Mouse (Mus musculus) CH12.LX (cell line): ENCODE measurements around the gene Gm4707. TPM values are rescaled to one million over a fixed set of nuclear protein-coding genes. Genes with fewer than 3 reads are reported as not detected.

ENCODE experiments used
- DNase-seq: peaks from one replicate; pipeline ENCODE4 v3.0.0-alpha.2; 2013; ENCODE audit errors: extremely low read depth
- H3K27ac ChIP-seq: 2 replicates; pipeline ENCODE4 v1.5.1; 2012; ENCODE audit warnings: low read depth, mild to moderate bottlenecking, control low read depth, moderate library complexity; ENCODE audit not compliant: insufficient read depth
- H3K27me3 ChIP-seq: replicated peaks from 2 replicates; pipeline ENCODE3; 2012; ENCODE audit warnings: inconsistent platforms
- H3K36me3 ChIP-seq, 2 experiments: replicated peaks in 1 of 2; 2 replicates each; pipeline versions ENCODE3 to v1.6.1; 2012; ENCODE audit warnings: inconsistent platforms in 1 of 2, low read length in 1 of 2, mild to moderate bottlenecking in 1 of 2, mixed read lengths in 1 of 2, moderate library complexity in 1 of 2; ENCODE audit not compliant: control insufficient read depth in 1 of 2, insufficient read depth in 1 of 2
- H3K4me1 ChIP-seq, 2 experiments: 2 replicates each; pipeline ENCODE4 v1.6.1; 2012; ENCODE audit warnings: inconsistent platforms in 1 of 2, moderate library complexity in 1 of 2; ENCODE audit not compliant: insufficient read depth in 2 of 2, control insufficient read depth in 1 of 2
- H3K4me2 ChIP-seq: 2 replicates; pipeline ENCODE4 v1.6.1; 2012; ENCODE audit warnings: low read depth, mild to moderate bottlenecking, control low read depth; ENCODE audit not compliant: poor library complexity, insufficient read depth, severe bottlenecking
- H3K4me3 ChIP-seq, 3 experiments: fragments of 150-350 bp in 1 of 3; sonication (generic) in 1 of 3; replicated peaks in 1 of 3; 2 replicates each; pipeline versions ENCODE3 to v1.5.1; 2011 to 2012; ENCODE audit warnings: low read depth in 2 of 3, low read length in 2 of 3, mild to moderate bottlenecking in 2 of 3, moderate library complexity in 2 of 3, control low read depth in 1 of 3, improper control_type of control experiment in 1 of 3, inconsistent platforms in 1 of 3, mixed read lengths in 1 of 3; ENCODE audit not compliant: poor library complexity in 1 of 3
- H3K79me2 ChIP-seq: replicated peaks from 2 replicates; pipeline ENCODE4 v1.6.1; 2012; ENCODE audit warnings: mild to moderate bottlenecking, moderate library complexity; ENCODE audit not compliant: control insufficient read depth, poor library complexity, insufficient read depth, severe bottlenecking; ENCODE audit errors: extremely low read depth
- H3K9ac ChIP-seq: 2 replicates; pipeline ENCODE4 v1.6.1; 2012; ENCODE audit warnings: low read depth, mild to moderate bottlenecking, control low read depth, moderate library complexity; ENCODE audit not compliant: insufficient read depth
- H3K9me3 ChIP-seq: replicated peaks from 2 replicates; pipeline ENCODE3; 2012; ENCODE audit warnings: low read length, inconsistent platforms, mixed read lengths
- BHLHE40 ChIP-seq: IDR thresholded peaks from 2 replicates; pipeline ENCODE4 v1.6.1; 2011; ENCODE audit warnings: mild to moderate bottlenecking, low read depth, low read length, improper control_type of control experiment
- CHD1 ChIP-seq: IDR thresholded peaks from 2 replicates; pipeline ENCODE4 v1.6.1; 2012; ENCODE audit warnings: low read depth, low read length, improper control_type of control experiment, inconsistent platforms
- CHD2 ChIP-seq: IDR thresholded peaks from 2 replicates; pipeline ENCODE4 v1.6.1; 2011; ENCODE audit warnings: low read length, improper control_type of control experiment
- E2F4 ChIP-seq: IDR thresholded peaks from 2 replicates; pipeline ENCODE4 v1.6.1; 2011; ENCODE audit warnings: low read depth, low read length, improper control_type of control experiment; ENCODE audit not compliant: insufficient replicate concordance
- EP300 ChIP-seq: IDR thresholded peaks from 2 replicates; pipeline ENCODE4 v1.6.1; 2011; ENCODE audit warnings: low read length, improper control_type of control experiment
- GABPA ChIP-seq: IDR thresholded peaks from 2 replicates; pipeline ENCODE4 v1.6.1; 2012; ENCODE audit warnings: low read depth, low read length, improper control_type of control experiment, inconsistent platforms; ENCODE audit not compliant: insufficient replicate concordance
- HCFC1 ChIP-seq: IDR thresholded peaks from 2 replicates; pipeline ENCODE4 v1.6.1; 2012; ENCODE audit warnings: low read depth, mild to moderate bottlenecking, inconsistent platforms, low read length, improper control_type of control experiment
- JUN ChIP-seq: IDR thresholded peaks from 2 replicates; pipeline ENCODE4 v1.6.1; 2011; ENCODE audit warnings: low read depth, mild to moderate bottlenecking, low read length, improper control_type of control experiment, moderate library complexity; ENCODE audit not compliant: insufficient read depth
- JUND ChIP-seq: conservative IDR thresholded peaks from 2 replicates; pipeline ENCODE4 v1.6.1; 2011; ENCODE audit warnings: low read depth, low read length, improper control_type of control experiment
- KAT2A ChIP-seq: IDR thresholded peaks from 2 replicates; pipeline ENCODE4 v1.6.1; 2012; ENCODE audit warnings: low read length, improper control_type of control experiment, inconsistent platforms; ENCODE audit not compliant: insufficient replicate concordance
- MAFK ChIP-seq: IDR thresholded peaks from 2 replicates; pipeline ENCODE4 v1.6.1; 2011; ENCODE audit warnings: low read length, improper control_type of control experiment; ENCODE audit not compliant: insufficient replicate concordance
- MYC ChIP-seq: IDR thresholded peaks from 2 replicates; pipeline ENCODE4 v1.6.1; 2011; ENCODE audit warnings: low read depth, mild to moderate bottlenecking, improper control_type of control experiment, low read length
- POLR2A ChIP-seq: IDR thresholded peaks from 2 replicates; pipeline ENCODE4 v1.6.1; 2011; ENCODE audit warnings: low read depth, mild to moderate bottlenecking, improper control_type of control experiment, low read length
- POLR2AphosphoS2 ChIP-seq: IDR thresholded peaks from 2 replicates; pipeline ENCODE4 v1.6.1; 2011; ENCODE audit warnings: low read depth, low read length, improper control_type of control experiment
- RAD21 ChIP-seq: IDR thresholded peaks from 2 replicates; pipeline ENCODE4 v1.6.1; 2011; ENCODE audit warnings: low read depth, mild to moderate bottlenecking, low read length, improper control_type of control experiment, moderate library complexity
- SIN3A ChIP-seq: IDR thresholded peaks from 2 replicates; pipeline ENCODE4 v1.6.1; 2012; ENCODE audit warnings: low read length, improper control_type of control experiment, inconsistent platforms
- TBP ChIP-seq: conservative IDR thresholded peaks from 2 replicates; pipeline ENCODE4 v1.6.1; 2011; ENCODE audit warnings: low read depth, low read length, improper control_type of control experiment
- TCF12 ChIP-seq: IDR thresholded peaks from 2 replicates; pipeline ENCODE4 v1.6.1; 2014; ENCODE audit warnings: low read depth, mild to moderate bottlenecking, inconsistent platforms, low read length, improper control_type of control experiment
- UBTF ChIP-seq: IDR thresholded peaks from 2 replicates; pipeline ENCODE4 v1.6.1; 2012; ENCODE audit warnings: low read depth, mild to moderate bottlenecking, inconsistent platforms, low read length, improper control_type of control experiment, moderate library complexity
- USF1 ChIP-seq: IDR thresholded peaks from 2 replicates; pipeline ENCODE4 v1.6.1; 2014; ENCODE audit warnings: low read depth, mild to moderate bottlenecking, inconsistent platforms, low read length, improper control_type of control experiment
- USF2 ChIP-seq: conservative IDR thresholded peaks from 2 replicates; pipeline ENCODE4 v1.6.1; 2011; ENCODE audit warnings: low read depth, low read length, improper control_type of control experiment
- ZC3H11A ChIP-seq: IDR thresholded peaks from 2 replicates; pipeline ENCODE4 v1.6.1; 2012; ENCODE audit warnings: low read depth, mild to moderate bottlenecking, inconsistent platforms, low read length, improper control_type of control experiment
- ZKSCAN1 ChIP-seq: IDR thresholded peaks from 2 replicates; pipeline ENCODE4 v1.6.1; 2012; ENCODE audit warnings: low read depth, inconsistent platforms, low read length, improper control_type of control experiment, borderline replicate concordance
- ZMIZ1 ChIP-seq: IDR thresholded peaks from 2 replicates; pipeline ENCODE4 v1.6.1; 2012; ENCODE audit warnings: low read depth, mild to moderate bottlenecking, inconsistent platforms, low read length, improper control_type of control experiment
- dilution Hi-C: fragments of 300-500 bp; cut with MboI; formaldehyde crosslinking; loops from 2 replicates; pipeline ENCODE4 v1.14.3; 2020; ENCODE audit warnings: low sequenced_read_pairs; ENCODE audit not compliant: extremely low pct_unique_long_range_greater_than_20kb, extremely low pct_ligation_motif_present
- in situ Hi-C: fragments of 300-500 bp; cut with MboI; formaldehyde crosslinking; loops from 3 replicates; pipeline ENCODE4 v1.14.3; 2019; ENCODE audit warnings: low sequenced_read_pairs, low pct_ligation_motif_present, low pct_unique_long_range_greater_than_20kb, mixed read lengths
- polyA plus RNA-seq: library from polyadenylated mRNA; unstranded; fragments of >175 nt; gene quantifications from 2 replicates; pipeline ENCODE4 v1.2.1, GENCODE M21; 2012; ENCODE audit warnings: low read depth; ENCODE audit not compliant: insufficient read length
- total RNA-seq, 2 experiments: library from RNA; depleted of rRNA; stranded (reverse); fragments of 300-350 nt in 1 of 2; fragments of >200 nt in 1 of 2; gene quantifications; 2 replicates each; pipeline ENCODE4 v1.2.3; 2012 to 2014

Gene Gm4707
- total and polyA plus RNA-seq, 3 experiments: 0.33 to 1.5 (median 1.1) TPM

- H3K9ac ChIP-seq: no peak overlapping the region
- no peaks in the 10 kb centered on the region for H3K27me3 ChIP-seq
- H3K4me3 ChIP-seq: no peak overlapping the region
- H3K79me2 ChIP-seq: no peaks in the 10 kb centered on the region
- peaks cover 4 to 27% of the 10 kb centered on the region in 2 experiments for H3K4me1 ChIP-seq
- no peak overlapping the region for H3K4me2 ChIP-seq
- no peak for TF ChIP-seq KAT2A
- TF ChIP-seq E2F4: no peak
- no peak for TF ChIP-seq SIN3A
- TF ChIP-seq JUND: no peak
- no peak for TF ChIP-seq POLR2A
- TF ChIP-seq ZKSCAN1: no peak
- TF ChIP-seq MAFK: no peak
- TF ChIP-seq ZC3H11A: no peak
- no peak for TF ChIP-seq BHLHE40
- no peak for TF ChIP-seq TBP
- TF ChIP-seq MYC: no peak
- TF ChIP-seq EP300: no peak
- TF ChIP-seq ZMIZ1: no peak
- H3K36me3 ChIP-seq: peaks cover 7 to 12% of the 10 kb centered on the region in 2 experiments
- in situ Hi-C loops (no loop called here), dilution Hi-C loops (no loop called here)
- no peak overlapping the region for H3K27ac ChIP-seq
- H3K9me3 ChIP-seq: peaks cover 16% of the 10 kb centered on the region
- DNase-seq: no peak
Observed at GRCm38 (mm10) chr17:71490666-71491331, 31.1 kb upstream of the Gm4707 start.

- Histone ChIP-seq H3K36me3 (peaks cover 2 to 5% of the 10 kb centered on the region in 2 experiments), H3K4me3 (no peak overlapping the region), H3K4me1 (peaks cover 0 to 26% of the 10 kb centered on the region in 2 experiments; a peak in 3 of 4 replicates), H3K27ac (no peak overlapping the region), H3K9me3 (peaks cover 16% of the 10 kb centered on the region), H3K9ac (no peak overlapping the region), H3K27me3 (no peaks in the 10 kb centered on the region), H3K79me2 (no peaks in the 10 kb centered on the region), H3K4me2 (no peak overlapping the region)
- TF ChIP-seq USF1 (no peak), HCFC1 (no peak), CHD1 (no peak), CHD2 (no peak), POLR2AphosphoS2 (no peak), USF2 (no peak), RAD21 (no peak), POLR2A (no peak), JUN (no peak), UBTF (no peak), GABPA (no peak), JUND (no peak), SIN3A (no peak), TCF12 (no peak), ZMIZ1 (no peak)
- in situ Hi-C loops (no loop called here), dilution Hi-C loops (no loop called here)
- peak; percentile 64 for DNase-seq
Observed at GRCm38 (mm10) chr17:71489703-71490461, 30.2 kb upstream of the Gm4707 start.
